Mouse (Mus musculus): ENCODE measurements around the gene Foxf1. TPM values are rescaled to one million over a fixed set of nuclear protein-coding genes. Genes with fewer than 3 reads are reported as not detected.
A peak's percentile ranks its signal among the peaks of the same experiment; 100 is the strongest.

The Foxf1 gene
- total RNA-seq, 2 experiments from 2014 or later = 0.40 to 1.8 TPM

- no peak for DNase-seq
These were observed 30.9 kb downstream of the Foxf1 start for GRCm38 (mm10) chr8:121115136-121115535.

GRCm38 (mm10) chr8:121115948-121116347, 31.8 kb downstream of the Foxf1 start, which contains the start of gene Foxc2:
Gene Foxc2 (plus strand): TSS chr8:121116171.
- DNase-seq = peak; percentile 88 to 90

GRCm38 (mm10) chr8:121116591-121117185, 32.5 kb downstream of the Foxf1 start:
- DNase-seq = peak; percentile 26 to 50

GRCm38 (mm10) chr8:121117186-121117651, 33.0 kb downstream of the Foxf1 start:
- DNase-seq = peak; percentile 23 to 44

GRCm38 (mm10) chr8:121117906-121118305, 33.7 kb downstream of the Foxf1 start:
- no peak for DNase-seq

GRCm38 (mm10) chr8:121118634-121119420, 34.6 kb downstream of the Foxf1 start:
- DNase-seq = no peak

- DNase-seq = no peak
These were observed 35.7 kb downstream of the Foxf1 start for GRCm38 (mm10) chr8:121119635-121120455.

GRCm38 (mm10) chr8:121120456-121121419, 36.6 kb downstream of the Foxf1 start:
- no peak for DNase-seq

GRCm38 (mm10) chr8:121121704-121122103, 37.5 kb downstream of the Foxf1 start:
- DNase-seq = no peak

- DNase-seq = no peak
These were observed 38.2 kb downstream of the Foxf1 start for GRCm38 (mm10) chr8:121122368-121122767.

- no peak for DNase-seq
These were observed 38.9 kb downstream of the Foxf1 start for GRCm38 (mm10) chr8:121123113-121123512.

- DNase-seq = no peak
These were observed 40.5 kb downstream of the Foxf1 start for GRCm38 (mm10) chr8:121124547-121125239.

GRCm38 (mm10) chr8:121125311-121125876, 41.2 kb downstream of the Foxf1 start:
- DNase-seq = peak; percentile 82 to 84

- no peak for DNase-seq
These were observed 42.0 kb downstream of the Foxf1 start for GRCm38 (mm10) chr8:121126191-121126590.

- no peak for DNase-seq
These were observed 42.5 kb downstream of the Foxf1 start for GRCm38 (mm10) chr8:121126694-121127093.

- DNase-seq = no peak
These were observed 43.1 kb downstream of the Foxf1 start for GRCm38 (mm10) chr8:121127291-121127701.

GRCm38 (mm10) chr8:121127756-121128375, 43.7 kb downstream of the Foxf1 start, which contains the start of gene Foxl1:
Gene Foxl1 (plus strand): TSS chr8:121127940.
- no peak for DNase-seq

GRCm38 (mm10) chr8:121128531-121129264, 44.5 kb downstream of the Foxf1 start:
- no peak for DNase-seq

Measured in adrenal gland, postnatal 36 days (tissue).